Mouse (Mus musculus): ENCODE data around the gene Fkbp11. TPM values are rescaled to one million over a fixed set of nuclear protein-coding genes. Genes with fewer than 3 reads are reported as not detected.
"Not testable (repeated sequence)": the region's sequence is repeated elsewhere in the genome, so short reads cannot be mapped to it uniquely, and the experiment has no call there.

Gene Fkbp11
- polyA plus RNA-seq, 1 experiment from 2014 or later: 53.1 TPM

GRCm38 (mm10) chr15:98747296-98747695 lies 19.3 kb upstream of the Fkbp11 start:
- ATAC-seq (replicated peaks; ENCODE audit: low FRiP score, low TSS enrichment, low read depth) (no peak), DNase-seq (ENCODE audit: low spot score) (no peak)
- peaks cover 4% of the 10 kb centered on the region; the same call in 1 of the 2 replicates for H3K36me3 ChIP-seq (ENCODE audit: control insufficient read depth, insufficient read depth, low read length)
- H3K4me2 ChIP-seq (ENCODE audit: low read length): no peak overlapping the region
- no peak overlapping the region for H3K4me3 ChIP-seq (ENCODE audit: low read depth, low read length)
- WGBS: 71% methylated on average over 6 of the region's 6 CpGs
- no peaks in the 10 kb centered on the region for H3K9me3 ChIP-seq (ENCODE audit: control insufficient read depth, low read length)
- H3K9ac ChIP-seq (ENCODE audit: low read length): no peak overlapping the region
- no peaks in the 10 kb centered on the region for H3K27me3 ChIP-seq (replicated peaks; ENCODE audit: control insufficient read depth, insufficient read depth, low read length)
- H3K4me1 ChIP-seq (replicated peaks; ENCODE audit: control insufficient read depth, insufficient read depth, low read length): no peaks in the 10 kb centered on the region; the same call in 1 of the 2 replicates
- no peak overlapping the region for H3K27ac ChIP-seq (ENCODE audit: low read depth)

GRCm38 (mm10) chr15:98746344-98746965 lies 18.5 kb upstream of the Fkbp11 start:
- H3K27ac ChIP-seq (ENCODE audit: low read depth): no peak overlapping the region
- DNase-seq (ENCODE audit: low spot score): no peak
- no peak for ATAC-seq (replicated peaks; ENCODE audit: low FRiP score, low TSS enrichment, low read depth)
- 78% methylated on average over 10 of the region's 10 CpGs for WGBS
- peaks cover 12% of the 10 kb centered on the region for H3K36me3 ChIP-seq (ENCODE audit: control insufficient read depth, insufficient read depth, low read length)
- no peak overlapping the region for H3K4me2 ChIP-seq (ENCODE audit: low read length)
- H3K9ac ChIP-seq (ENCODE audit: low read length): no peak overlapping the region
- H3K27me3 ChIP-seq (replicated peaks; ENCODE audit: control insufficient read depth, insufficient read depth, low read length): no peaks in the 10 kb centered on the region
- no peaks in the 10 kb centered on the region for H3K9me3 ChIP-seq (ENCODE audit: control insufficient read depth, low read length)
- no peak overlapping the region for H3K4me3 ChIP-seq (ENCODE audit: low read depth, low read length)
- H3K4me1 ChIP-seq (replicated peaks; ENCODE audit: control insufficient read depth, insufficient read depth, low read length): no peaks in the 10 kb centered on the region; the same call in 1 of the 2 replicates

DNA sequence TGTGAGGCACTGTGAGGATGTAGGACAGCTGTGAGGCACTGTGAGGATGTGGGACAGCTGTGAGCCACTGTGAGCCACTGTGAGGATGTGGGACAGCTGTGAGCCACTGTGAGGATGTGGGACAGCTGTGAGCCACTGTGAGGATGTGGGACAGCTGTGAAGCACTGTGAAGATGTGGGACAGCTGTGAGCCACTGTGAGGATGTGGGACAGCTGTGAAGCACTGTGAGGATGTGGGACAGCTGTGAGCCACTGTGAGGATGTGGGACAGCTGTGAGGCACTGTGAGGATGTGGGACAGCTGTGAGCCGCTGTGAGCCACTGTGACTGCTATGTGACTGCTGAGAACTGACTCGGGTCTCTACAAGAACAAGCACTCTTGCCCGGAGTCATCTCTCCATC lies 15.9 kb upstream of the Fkbp11 start:
- H3K36me3 ChIP-seq (ENCODE audit: control insufficient read depth, insufficient read depth, low read length): peaks cover 37% of the 10 kb centered on the region
- H3K4me2 ChIP-seq (ENCODE audit: low read length); DNase-seq (ENCODE audit: low spot score); H3K27ac ChIP-seq (ENCODE audit: low read depth); H3K27me3 ChIP-seq (replicated peaks; ENCODE audit: control insufficient read depth, insufficient read depth, low read length); H3K9ac ChIP-seq (ENCODE audit: low read length); H3K9me3 ChIP-seq (ENCODE audit: control insufficient read depth, low read length); H3K4me1 ChIP-seq (replicated peaks; ENCODE audit: control insufficient read depth, insufficient read depth, low read length); H3K4me3 ChIP-seq (ENCODE audit: low read depth, low read length); ATAC-seq (replicated peaks; ENCODE audit: low FRiP score, low TSS enrichment, low read depth): not testable (repeated sequence)
- 84% methylated on average over 3 of the region's 3 CpGs for WGBS

DNA sequence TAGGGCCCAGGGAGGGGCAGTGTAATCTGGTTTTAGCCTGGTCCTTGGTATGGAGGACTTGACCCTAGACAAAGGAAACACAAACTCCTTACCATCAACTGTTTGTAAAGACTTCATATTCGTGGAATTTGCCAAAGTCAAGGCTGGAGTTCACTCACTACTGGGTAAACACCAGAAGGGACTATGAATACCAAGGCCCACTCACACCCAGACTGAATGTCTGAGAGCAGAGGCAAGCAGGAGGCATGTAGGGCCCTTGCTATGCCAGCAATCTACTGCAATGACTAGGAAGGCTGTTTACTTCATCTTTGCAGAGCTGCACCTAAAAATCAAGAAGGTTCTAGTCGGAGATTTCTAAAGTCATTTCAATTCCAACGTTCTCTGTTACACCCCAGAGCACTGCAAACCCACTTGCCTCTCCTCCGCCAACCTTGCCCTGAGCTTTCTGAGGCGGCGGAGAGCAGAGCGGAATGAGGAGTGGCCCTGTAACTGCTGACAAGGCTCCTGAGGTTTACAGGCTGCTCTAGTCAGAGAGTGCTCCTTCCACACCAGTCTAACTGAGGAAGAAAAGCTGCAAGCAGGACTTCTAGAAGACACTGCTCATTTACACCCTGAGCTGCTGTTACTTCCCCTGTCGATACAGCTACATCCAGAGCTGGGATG lies 14.9 kb upstream of the Fkbp11 start:
- H3K9me3 ChIP-seq (ENCODE audit: control insufficient read depth, low read length): no peaks in the 10 kb centered on the region
- no peaks in the 10 kb centered on the region for H3K27me3 ChIP-seq (replicated peaks; ENCODE audit: control insufficient read depth, insufficient read depth, low read length)
- H3K27ac ChIP-seq (ENCODE audit: low read depth): no peak overlapping the region
- WGBS: 80% methylated on average over 8 of the region's 8 CpGs
- DNase-seq (ENCODE audit: low spot score) (no peak), ATAC-seq (replicated peaks; ENCODE audit: low FRiP score, low TSS enrichment, low read depth) (no peak)
- H3K4me3 ChIP-seq (ENCODE audit: low read depth, low read length): no peak overlapping the region
- no peak overlapping the region for H3K9ac ChIP-seq (ENCODE audit: low read length)
- no peaks in the 10 kb centered on the region for H3K4me1 ChIP-seq (replicated peaks; ENCODE audit: control insufficient read depth, insufficient read depth, low read length)
- peaks cover 42% of the 10 kb centered on the region for H3K36me3 ChIP-seq (ENCODE audit: control insufficient read depth, insufficient read depth, low read length)
- H3K4me2 ChIP-seq (ENCODE audit: low read length): no peak overlapping the region

- 84% methylated on average over 8 of the region's 8 CpGs for WGBS
- Histone ChIP-seq H3K4me3 (ENCODE audit: low read depth, low read length) (no peak overlapping the region), H3K36me3 (ENCODE audit: control insufficient read depth, insufficient read depth, low read length) (peaks cover 63% of the 10 kb centered on the region), H3K27me3 (replicated peaks; ENCODE audit: control insufficient read depth, insufficient read depth, low read length) (no peaks in the 10 kb centered on the region), H3K4me1 (replicated peaks; ENCODE audit: control insufficient read depth, insufficient read depth, low read length) (no peaks in the 10 kb centered on the region), H3K9me3 (ENCODE audit: control insufficient read depth, low read length) (no peaks in the 10 kb centered on the region), H3K4me2 (ENCODE audit: low read length) (no peak overlapping the region), H3K27ac (ENCODE audit: low read depth) (no peak overlapping the region), H3K9ac (ENCODE audit: low read length) (no peak overlapping the region)
- DNase-seq (ENCODE audit: low spot score) (no peak), ATAC-seq (replicated peaks; ENCODE audit: low FRiP score, low TSS enrichment, low read depth) (no peak)
Measured at GRCm38 (mm10) chr15:98740219-98740618, 12.2 kb upstream of the Fkbp11 start.

DNA sequence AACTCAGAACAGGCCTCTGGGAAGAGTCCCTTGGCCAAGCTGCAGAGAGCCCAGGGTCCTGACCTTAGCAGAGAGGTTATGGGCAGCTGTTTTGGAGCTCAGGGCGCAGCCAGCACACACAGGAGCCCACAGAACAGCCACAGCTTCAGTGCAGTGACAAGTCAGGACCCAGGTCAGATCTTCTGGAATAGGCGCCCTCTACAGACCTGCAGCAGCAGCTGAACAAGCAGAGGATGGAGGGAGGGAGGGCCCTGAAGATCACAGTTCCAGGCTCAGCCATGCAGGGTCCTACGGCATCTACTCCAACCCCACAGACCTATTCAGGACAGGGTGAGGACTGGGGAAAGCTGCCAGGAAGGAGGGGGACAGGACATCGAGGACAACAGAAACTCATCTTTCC lies 10.8 kb upstream of the Fkbp11 start:
- no peak for ATAC-seq (replicated peaks; ENCODE audit: low FRiP score, low TSS enrichment, low read depth)
- Histone ChIP-seq H3K4me2 (ENCODE audit: low read length) (no peak overlapping the region), H3K4me1 (replicated peaks; ENCODE audit: control insufficient read depth, insufficient read depth, low read length) (0 out of 2 replicates have a peak, but pooled peaks cover 4% of the 10 kb centered on the region), H3K27me3 (replicated peaks; ENCODE audit: control insufficient read depth, insufficient read depth, low read length) (no peaks in the 10 kb centered on the region), H3K4me3 (ENCODE audit: low read depth, low read length) (no peak overlapping the region), H3K36me3 (ENCODE audit: control insufficient read depth, insufficient read depth, low read length) (peaks cover 63% of the 10 kb centered on the region), H3K27ac (ENCODE audit: low read depth) (no peak overlapping the region), H3K9me3 (ENCODE audit: control insufficient read depth, low read length) (no peaks in the 10 kb centered on the region), H3K9ac (ENCODE audit: low read length) (no peak overlapping the region)
- no peak for DNase-seq (ENCODE audit: low spot score)
- 60% methylated on average over 4 of the region's 4 CpGs for WGBS

DNA sequence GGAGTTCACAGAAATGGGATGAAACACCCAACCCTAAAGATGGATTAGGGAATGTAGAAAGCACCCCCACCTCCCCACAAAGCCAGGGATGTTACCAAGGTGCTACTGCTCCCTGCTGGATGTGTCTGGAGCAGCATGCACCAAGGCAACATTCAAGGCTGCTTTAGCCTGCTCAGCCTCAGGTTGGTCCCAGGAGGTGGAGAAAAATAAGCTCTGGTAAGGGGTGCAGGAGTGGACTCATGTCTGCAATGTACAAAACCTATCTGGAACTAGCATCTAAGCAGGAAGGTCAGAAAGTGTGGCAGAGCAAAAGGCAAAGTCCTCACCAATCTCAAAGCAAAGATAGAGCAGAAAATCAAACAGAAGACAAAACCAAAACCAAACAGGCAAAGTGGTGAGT lies 9.9 kb upstream of the Fkbp11 start:
- ATAC-seq (replicated peaks; ENCODE audit: low FRiP score, low TSS enrichment, low read depth): no peak
- no peaks in the 10 kb centered on the region for H3K9me3 ChIP-seq (ENCODE audit: control insufficient read depth, low read length)

GRCm38 (mm10) chr15:98736521-98736920 lies 8.5 kb upstream of the Fkbp11 start:
- no peak overlapping the region for H3K4me2 ChIP-seq (ENCODE audit: low read length)

More for the DNA sequence above, 9.9 kb upstream of the Fkbp11 start:
- DNase-seq (ENCODE audit: low spot score): no peak
- H3K4me3 ChIP-seq (ENCODE audit: low read depth, low read length): no peak overlapping the region
- no peak overlapping the region for H3K27ac ChIP-seq (ENCODE audit: low read depth)
- no peaks in the 10 kb centered on the region for H3K27me3 ChIP-seq (replicated peaks; ENCODE audit: control insufficient read depth, insufficient read depth, low read length)
- no peak overlapping the region for H3K9ac ChIP-seq (ENCODE audit: low read length)
- 0 out of 2 replicates have a peak, but pooled peaks cover 4% of the 10 kb centered on the region for H3K4me1 ChIP-seq (replicated peaks; ENCODE audit: control insufficient read depth, insufficient read depth, low read length)
- H3K36me3 ChIP-seq (ENCODE audit: control insufficient read depth, insufficient read depth, low read length): peaks cover 63% of the 10 kb centered on the region
- no peak overlapping the region for H3K4me2 ChIP-seq (ENCODE audit: low read length)

More at GRCm38 (mm10) chr15:98736521-98736920, 8.5 kb upstream of the Fkbp11 start:
- Histone ChIP-seq H3K27ac (ENCODE audit: low read depth) (no peak overlapping the region), H3K9ac (ENCODE audit: low read length) (no peak overlapping the region), H3K36me3 (ENCODE audit: control insufficient read depth, insufficient read depth, low read length) (peaks cover 52% of the 10 kb centered on the region), H3K4me3 (ENCODE audit: low read depth, low read length) (no peak overlapping the region), H3K9me3 (ENCODE audit: control insufficient read depth, low read length) (no peaks in the 10 kb centered on the region), H3K4me1 (replicated peaks; ENCODE audit: control insufficient read depth, insufficient read depth, low read length) (0 out of 2 replicates have a peak, but pooled peaks cover 4% of the 10 kb centered on the region), H3K27me3 (replicated peaks; ENCODE audit: control insufficient read depth, insufficient read depth, low read length) (no peaks in the 10 kb centered on the region)
- WGBS: 86% methylated on average over 10 of the region's 10 CpGs
- DNase-seq (ENCODE audit: low spot score) (no peak), ATAC-seq (replicated peaks; ENCODE audit: low FRiP score, low TSS enrichment, low read depth) (no peak)
